Mouse (Mus musculus) midbrain, embryonic 14.5 days (tissue): ENCODE measurements around the gene Sv2b. TPM values are rescaled to one million over a fixed set of nuclear protein-coding genes. Genes with fewer than 3 reads are reported as not detected.

Experiments
- ATAC-seq: fragments of 200-750 bp; cut with Nextera tagmentation; 2 replicates; pipeline ENCODE4 v1.8.0; 2017; ENCODE audit warnings: moderate number of reproducible peaks, moderate library complexity; ENCODE audit not compliant: low FRiP score, low TSS enrichment
- DNase-seq: peaks from one replicate; pipeline ENCODE4 v3.0.0-alpha.2; 2015
- H3K27ac ChIP-seq: fragments of 300-500 bp; sonication (generic); replicated peaks from 2 replicates; pipeline ENCODE4 v1.5.1; 2014; ENCODE audit warnings: mild to moderate bottlenecking, low read depth, low read length, moderate library complexity
- H3K27me3 ChIP-seq: fragments of 300-500 bp; sonication (generic); 2 replicates; pipeline ENCODE4 v1.6.1; 2014; ENCODE audit warnings: low read length, control low read depth, mixed read lengths; ENCODE audit not compliant: control insufficient read depth, insufficient read depth
- H3K36me3 ChIP-seq: fragments of 300-500 bp; sonication (generic); 2 replicates; pipeline ENCODE4 v1.6.1; 2014; ENCODE audit warnings: low read length, control low read depth; ENCODE audit not compliant: control insufficient read depth, insufficient read depth
- H3K4me1 ChIP-seq: fragments of 300-500 bp; sonication (generic); 2 replicates; pipeline ENCODE4 v1.6.1; 2014; ENCODE audit warnings: mild to moderate bottlenecking, antibody characterized with exemption, low read length, control low read depth; ENCODE audit not compliant: control insufficient read depth, insufficient read depth
- H3K4me2 ChIP-seq: fragments of 300-500 bp; sonication (generic); 2 replicates; pipeline ENCODE4 v1.6.1; 2014; ENCODE audit warnings: mild to moderate bottlenecking, low read length, moderate library complexity
- H3K4me3 ChIP-seq: fragments of 300-500 bp; sonication (generic); replicated peaks from 2 replicates; pipeline ENCODE4 v1.5.1; 2014; ENCODE audit warnings: low read depth, low read length
- H3K9ac ChIP-seq: fragments of 300-500 bp; sonication (generic); replicated peaks from 2 replicates; pipeline ENCODE4 v1.6.1; 2014; ENCODE audit warnings: mild to moderate bottlenecking, low read length, moderate library complexity
- H3K9me3 ChIP-seq: fragments of 300-500 bp; sonication (generic); 2 replicates; pipeline ENCODE4 v1.6.1; 2016; ENCODE audit warnings: low read length, control low read depth, mixed read lengths; ENCODE audit not compliant: control insufficient read depth
- WGBS: fragments of 180-500 bp; shearing (Covaris S2); extraction: QIAGEN DNeasy Blood & Tissue Kit; methylation state at CpG from one replicate; pipeline ENCODE4 v1.1.7; 2014; 5-methylcytosine and 5-hydroxymethylcytosine counted together
- polyA plus RNA-seq: library from polyadenylated mRNA; unstranded; fragments of >200 nt; fragmentation: Nextera tagmentation; extraction: Ambion mirVana; gene quantifications from 2 replicates; pipeline ENCODE4 v1.2.1, GENCODE M21; 2014

Sv2b gene
- polyA plus RNA-seq, 1 experiment from 2014 or later, result 5.9 TPM

GRCm38 (mm10) chr7:75175042-75175441 lies 134.0 kb downstream of the Sv2b start:
- no peak for DNase-seq
- no peak overlapping the region for H3K9ac ChIP-seq
- no peak overlapping the region for H3K27ac ChIP-seq
- no peaks in the 10 kb centered on the region for H3K4me1 ChIP-seq
- H3K36me3 ChIP-seq, result no peaks in the 10 kb centered on the region
- no peaks in the 10 kb centered on the region for H3K9me3 ChIP-seq
- H3K4me3 ChIP-seq, result no peak overlapping the region
- H3K4me2 ChIP-seq, result no peak overlapping the region
- WGBS, result 85% methylated on average over 3 of the region's 3 CpGs
- ATAC-seq, result no peak
- no peaks in the 10 kb centered on the region for H3K27me3 ChIP-seq

- Histone ChIP-seq H3K36me3 (no peaks in the 10 kb centered on the region), H3K4me3 (no peak overlapping the region), H3K4me2 (no peak overlapping the region), H3K4me1 (no peaks in the 10 kb centered on the region), H3K27ac (no peak overlapping the region), H3K9me3 (no peaks in the 10 kb centered on the region), H3K27me3 (no peaks in the 10 kb centered on the region), H3K9ac (no peak overlapping the region)
- 92% methylated on average over 3 of the region's 3 CpGs for WGBS
- DNase-seq (no peak), ATAC-seq (no peak)
These were observed 141.6 kb downstream of the Sv2b start for GRCm38 (mm10) chr7:75167481-75167880.

GRCm38 (mm10) chr7:75147174-75147573 lies 161.9 kb downstream of the Sv2b start:
- Histone ChIP-seq H3K27ac (no peak overlapping the region), H3K4me1 (peaks cover 1% of the 10 kb centered on the region; the same call in 1 of the 2 replicates), H3K4me3 (no peak overlapping the region), H3K27me3 (no peaks in the 10 kb centered on the region), H3K9me3 (no peaks in the 10 kb centered on the region), H3K9ac (no peak overlapping the region), H3K36me3 (no peaks in the 10 kb centered on the region), H3K4me2 (no peak overlapping the region)
- DNase-seq (no peak), ATAC-seq (no peak)
- WGBS, result 86% methylated on average over 1 of the region's 1 CpGs

GRCm38 (mm10) chr7:75142800-75143199 lies 166.3 kb downstream of the Sv2b start:
- no peaks in the 10 kb centered on the region for H3K27me3 ChIP-seq
- DNase-seq, result no peak
- WGBS, result 42% methylated on average over 2 of the region's 2 CpGs

GRCm38 (mm10) chr7:75141919-75142700 lies 167.0 kb downstream of the Sv2b start:
- Histone ChIP-seq H3K4me2 (peak overlapping the region; percentile 57), H3K27me3 (no peaks in the 10 kb centered on the region), H3K9me3 (no peaks in the 10 kb centered on the region), H3K4me3 (peak overlapping the region; percentile 28), H3K36me3 (no peaks in the 10 kb centered on the region), H3K27ac (no peak overlapping the region), H3K4me1 (peaks cover 6% of the 10 kb centered on the region; the same call in 1 of the 2 replicates), H3K9ac (peak overlapping the region; percentile 42)
- peak; percentile 68 for DNase-seq
- ATAC-seq, result no peak
- WGBS, result 8% methylated on average over 17 of the region's 17 CpGs

More at GRCm38 (mm10) chr7:75142800-75143199, 166.3 kb downstream of the Sv2b start:
- Histone ChIP-seq H3K9me3 (no peaks in the 10 kb centered on the region), H3K9ac (no peak overlapping the region), H3K4me2 (no peak overlapping the region), H3K27ac (no peak overlapping the region), H3K4me1 (peaks cover 6% of the 10 kb centered on the region; the same call in 1 of the 2 replicates), H3K36me3 (no peaks in the 10 kb centered on the region), H3K4me3 (no peak overlapping the region)
- ATAC-seq, result no peak

GRCm38 (mm10) chr7:75139306-75139705 lies 169.8 kb downstream of the Sv2b start:
- no peak overlapping the region for H3K4me2 ChIP-seq

GRCm38 (mm10) chr7:75134710-75135617 lies 174.1 kb downstream of the Sv2b start:
- Histone ChIP-seq H3K27me3 (no peaks in the 10 kb centered on the region), H3K27ac (no peak overlapping the region), H3K4me3 (no peak overlapping the region), H3K4me1 (no peaks in the 10 kb centered on the region), H3K9me3 (no peaks in the 10 kb centered on the region), H3K9ac (no peak overlapping the region), H3K4me2 (0 out of 2 replicates have a peak overlapping the region, but pooled peaks have one; percentile 8), H3K36me3 (no peaks in the 10 kb centered on the region)
- DNase-seq (peak; percentile 89), ATAC-seq (peak; percentile 64; the same call in 1 of the 2 replicates)
- 22% methylated on average over 15 of the region's 15 CpGs for WGBS

More at GRCm38 (mm10) chr7:75139306-75139705, 169.8 kb downstream of the Sv2b start:
- H3K9ac ChIP-seq, result no peak overlapping the region
- H3K9me3 ChIP-seq, result no peaks in the 10 kb centered on the region
- peaks cover 6% of the 10 kb centered on the region; the same call in 1 of the 2 replicates for H3K4me1 ChIP-seq
- H3K27ac ChIP-seq, result no peak overlapping the region
- H3K27me3 ChIP-seq, result no peaks in the 10 kb centered on the region
- DNase-seq (no peak), ATAC-seq (no peak)
- 97% methylated on average over 2 of the region's 2 CpGs for WGBS
- no peak overlapping the region for H3K4me3 ChIP-seq
- H3K36me3 ChIP-seq, result no peaks in the 10 kb centered on the region

GRCm38 (mm10) chr7:75128036-75128435 lies 181.0 kb downstream of the Sv2b start:
- H3K4me3 ChIP-seq, result no peak overlapping the region
- no peaks in the 10 kb centered on the region for H3K9me3 ChIP-seq
- DNase-seq (no peak), ATAC-seq (no peak)
- H3K4me1 ChIP-seq, result no peaks in the 10 kb centered on the region
- H3K9ac ChIP-seq, result no peak overlapping the region
- no peaks in the 10 kb centered on the region for H3K36me3 ChIP-seq
- H3K27me3 ChIP-seq, result no peaks in the 10 kb centered on the region
- H3K27ac ChIP-seq, result no peak overlapping the region
- 94% methylated on average over 4 of the region's 4 CpGs for WGBS
- no peak overlapping the region for H3K4me2 ChIP-seq
